Mouse (Mus musculus) gastrocnemius, postnatal 4 days (tissue): Measurements from ENCODE around the gene Gm42420. TPM values are rescaled to one million over a fixed set of nuclear protein-coding genes. Genes with fewer than 3 reads are reported as not detected.

Experiments used
- DNase-seq, 2 experiments: peaks; one replicate each; pipeline ENCODE4 v3.0.0; 2021 to 2022; ENCODE audit warnings: low spot score in 2 of 2, mixed read lengths in 2 of 2
- long read RNA-seq, 2 experiments: library from polyadenylated mRNA; stranded (forward); transcript quantifications; one replicate each; pipeline ENCODE4 v2.0.0; 2021
- total RNA-seq, 2 experiments: library from RNA; stranded (reverse); gene quantifications; 2 replicates each; pipeline ENCODE4 v1.2.3; 2021

Gm42420 gene
- total RNA-seq = not detected
- long read RNA-seq, experiment 1 = 0 reads
- long read RNA-seq, experiment 2 = 0 reads

DNA sequence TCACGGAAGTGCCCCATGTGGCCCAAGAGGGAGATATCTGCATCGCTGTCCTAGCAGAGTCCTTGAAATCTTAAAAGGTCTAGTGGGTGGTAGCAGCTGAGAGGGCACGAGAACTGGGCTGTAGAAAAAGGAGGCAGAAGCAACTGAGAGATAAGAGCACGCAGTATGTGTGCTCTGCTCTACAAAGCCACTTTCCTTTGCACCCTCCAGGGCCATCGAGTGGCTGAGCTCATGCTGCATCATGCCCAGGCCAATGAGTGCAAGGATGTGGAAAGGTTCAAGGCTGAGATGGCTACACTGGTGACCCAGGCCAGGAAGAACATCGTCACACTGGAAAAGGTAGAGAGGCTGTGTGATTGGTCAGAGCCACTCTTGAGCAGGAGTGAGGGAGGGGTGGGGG lies at the start of gene Gm42420:
Gm42420 (plus strand) TSS at position 237 of the 400 bp plus-strand sequence.
- DNase-seq = no peak

DNA sequence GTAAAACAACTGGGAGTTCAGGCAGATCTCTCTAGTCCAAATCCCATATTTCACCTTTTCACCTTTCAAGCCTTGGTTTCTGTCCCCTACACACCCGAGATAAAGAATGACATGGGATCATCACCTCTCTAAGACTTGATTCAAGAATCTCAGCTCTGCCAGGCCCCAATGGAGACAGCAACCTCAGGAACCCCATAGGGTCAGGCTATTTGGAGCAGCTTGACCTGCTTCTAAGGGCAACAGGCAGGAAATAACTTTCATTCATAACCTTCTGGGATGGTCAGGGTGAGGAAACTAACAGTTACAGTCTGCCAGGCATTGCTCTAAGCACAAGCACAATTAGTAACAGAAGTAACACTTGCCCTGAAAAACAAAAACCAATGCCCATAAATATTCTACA lies 48.9 kb upstream of the Gm42420 start:
- DNase-seq = no peak

DNA sequence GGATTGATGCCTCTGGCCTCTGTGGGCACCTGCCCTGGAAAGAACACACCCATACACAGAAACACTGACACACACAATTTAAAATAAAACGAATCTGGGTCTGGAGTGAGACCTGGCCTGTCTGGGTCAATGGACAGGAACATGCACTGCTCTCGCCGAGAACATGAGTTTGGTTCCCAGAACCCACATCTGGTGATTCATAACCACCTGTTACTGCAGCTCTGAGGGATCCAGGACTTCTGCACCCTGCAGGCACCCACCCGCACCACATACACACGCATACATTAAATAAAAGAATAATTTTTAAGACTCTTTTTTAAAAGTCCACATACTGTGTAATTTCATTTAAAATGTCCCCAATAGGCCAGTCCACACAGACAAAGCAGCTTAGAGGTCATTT lies 48.3 kb upstream of the Gm42420 start:
- no peak for DNase-seq

DNA sequence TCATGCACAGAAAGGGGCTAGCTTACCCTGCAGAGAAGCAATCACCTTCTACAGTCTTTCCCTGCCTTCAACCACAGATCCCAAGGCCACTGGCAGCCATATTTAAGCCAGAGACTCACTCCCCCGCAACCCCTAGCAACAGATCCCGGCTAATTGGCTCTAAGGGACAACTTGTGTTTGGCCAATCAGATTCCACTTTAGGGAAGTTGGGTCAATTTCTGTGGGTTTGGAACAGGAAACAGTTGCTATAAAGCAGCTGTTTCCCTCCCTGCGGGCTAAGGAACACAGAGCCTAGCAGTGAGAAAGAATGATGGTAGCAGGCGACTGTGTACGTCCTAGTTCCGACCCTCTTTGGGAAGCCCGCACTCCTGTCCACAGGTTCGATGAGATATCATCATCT lies 47.3 kb upstream of the Gm42420 start:
- no peak for DNase-seq

DNA sequence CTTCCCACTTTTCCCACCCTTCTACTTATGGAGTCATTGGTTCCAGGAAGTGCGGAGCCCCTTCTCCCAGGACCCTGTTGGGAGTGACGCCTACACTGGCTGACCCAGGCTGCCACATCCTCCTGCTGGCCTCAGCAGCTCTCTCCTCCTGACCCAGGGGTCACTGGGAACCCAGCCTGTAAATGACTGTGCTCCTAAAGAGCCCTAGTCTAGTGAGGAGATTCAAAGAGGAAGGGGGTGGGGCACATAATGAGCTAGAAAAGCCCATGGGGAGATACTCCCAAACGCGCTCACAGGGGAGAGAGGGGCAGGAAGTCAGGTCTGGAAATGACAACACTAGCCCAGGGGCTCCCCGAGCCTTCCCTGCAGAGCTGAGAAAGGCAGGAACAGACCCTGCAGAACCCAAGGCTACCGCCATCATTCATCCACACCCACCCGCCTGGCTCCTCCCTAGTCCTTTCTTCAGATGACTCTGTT lies 45.8 kb upstream of the Gm42420 start:
- peak in 1 of 2 experiments; percentile 40 for DNase-seq

DNA sequence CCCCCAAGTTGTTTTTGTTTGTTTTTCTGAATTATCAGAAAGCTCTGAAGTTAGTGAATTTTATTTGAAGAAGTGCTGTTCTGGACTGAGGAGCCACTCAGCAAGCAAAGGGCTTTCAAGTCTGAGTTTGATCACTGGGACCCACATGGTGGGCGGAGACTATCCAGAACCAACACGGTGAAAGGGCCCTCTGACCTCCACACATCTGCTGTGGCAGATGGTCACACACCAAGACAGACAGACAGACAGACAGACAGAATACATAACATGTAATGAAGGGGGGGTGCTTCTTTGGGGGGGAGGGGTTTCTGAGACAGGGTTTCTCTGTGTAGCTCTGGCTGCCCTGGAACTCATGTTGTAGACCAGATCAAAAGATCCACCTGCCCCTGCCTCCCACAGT lies 45.0 kb upstream of the Gm42420 start:
- no peak for DNase-seq

DNA sequence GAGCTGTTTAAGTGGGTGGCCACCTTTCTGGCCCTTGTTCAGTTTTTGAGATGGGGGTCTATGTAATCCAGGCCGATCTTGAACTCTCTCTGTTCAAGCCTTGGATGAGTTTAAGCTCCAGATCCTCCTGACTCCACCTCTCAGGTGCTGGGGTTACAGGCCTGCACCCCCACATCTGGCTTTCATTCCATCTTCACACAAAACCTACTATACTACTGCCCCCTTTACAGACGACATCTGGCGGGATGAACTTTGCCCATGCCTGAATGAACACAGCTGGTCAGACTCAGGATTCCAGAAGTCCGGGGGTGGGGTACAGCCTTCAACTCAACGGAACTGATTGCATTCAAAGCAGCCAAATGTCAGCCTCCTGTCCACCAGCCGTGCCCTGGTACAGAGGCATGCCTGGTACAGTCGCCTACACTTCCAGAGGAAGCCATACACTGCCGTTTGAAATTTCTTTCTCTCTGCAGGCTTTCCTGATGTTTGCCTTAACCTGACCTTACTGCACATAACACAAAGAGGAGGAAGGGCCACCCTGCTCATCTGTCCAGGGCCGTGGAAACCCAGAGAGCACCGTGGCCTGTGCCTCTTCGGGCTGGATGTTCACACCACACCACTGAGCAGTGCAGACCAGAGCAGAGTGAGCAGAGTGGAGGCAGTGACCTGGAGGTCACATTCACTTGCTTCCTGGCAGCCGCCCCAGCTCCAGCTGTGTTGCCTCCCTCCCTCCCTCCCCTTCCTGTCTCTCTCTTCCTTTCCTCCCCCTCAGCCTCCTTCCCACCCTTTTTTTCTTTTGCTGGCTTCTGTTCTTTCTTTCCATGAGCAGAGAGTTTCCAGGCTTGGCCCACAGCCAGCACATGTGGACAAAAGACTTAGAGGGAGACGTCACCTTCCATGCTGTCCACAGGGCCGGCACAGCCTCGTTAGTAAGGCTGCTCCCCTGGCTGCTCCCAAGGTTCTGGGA lies 42.6 kb upstream of the Gm42420 start:
- DNase-seq = peak; percentile 74 to 90

DNA sequence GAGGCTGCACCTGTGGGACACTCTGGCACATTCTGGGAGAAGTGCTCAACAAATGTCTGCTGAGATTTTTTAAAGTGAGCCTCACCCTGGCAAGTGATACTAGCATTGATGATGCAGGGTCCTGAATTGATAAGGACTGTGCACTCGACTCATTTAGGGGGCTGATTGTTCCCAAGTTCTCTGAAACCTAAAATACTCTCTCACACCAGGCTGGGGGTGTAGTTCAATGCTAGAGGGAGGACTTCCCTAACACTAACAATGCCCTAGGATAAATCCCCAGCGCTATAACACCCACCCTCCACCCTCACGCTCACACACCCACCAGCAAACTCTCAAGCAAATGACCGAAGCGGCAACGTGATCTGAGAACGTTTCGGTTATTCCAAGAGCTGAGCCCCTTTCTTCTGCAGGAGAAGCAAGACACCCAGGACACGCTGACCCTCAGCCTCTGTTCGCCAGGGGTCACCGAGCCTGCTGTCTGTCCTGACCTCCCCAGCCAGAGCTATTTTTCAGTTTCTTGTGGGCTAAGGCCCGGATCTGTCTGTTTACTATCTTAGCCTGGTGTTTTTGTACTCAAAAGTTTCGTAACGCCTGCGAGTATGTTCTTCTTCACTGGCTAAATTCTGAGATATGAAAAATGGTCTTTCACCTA lies 41.7 kb upstream of the Gm42420 start:
- no peak for DNase-seq

DNA sequence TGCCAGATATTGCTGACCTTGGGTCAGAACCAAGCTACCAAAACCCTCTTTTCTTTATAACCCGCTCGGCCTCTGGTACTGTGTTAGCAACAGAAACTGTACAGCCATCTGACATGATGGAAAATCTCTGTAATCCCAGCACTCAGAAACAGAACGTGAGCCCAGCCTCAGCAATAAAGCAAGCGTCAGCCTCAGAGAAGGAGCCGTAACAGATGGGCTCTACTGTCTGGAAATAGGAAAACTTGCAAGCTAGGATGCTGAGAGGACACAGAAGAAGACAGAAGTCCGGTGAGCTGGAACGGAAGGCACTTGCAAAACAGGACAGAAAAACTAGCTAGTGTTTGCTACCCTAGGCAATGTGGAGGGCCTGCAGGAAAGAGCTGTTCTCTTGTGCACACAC lies 40.1 kb upstream of the Gm42420 start:
- no peak for DNase-seq

DNA sequence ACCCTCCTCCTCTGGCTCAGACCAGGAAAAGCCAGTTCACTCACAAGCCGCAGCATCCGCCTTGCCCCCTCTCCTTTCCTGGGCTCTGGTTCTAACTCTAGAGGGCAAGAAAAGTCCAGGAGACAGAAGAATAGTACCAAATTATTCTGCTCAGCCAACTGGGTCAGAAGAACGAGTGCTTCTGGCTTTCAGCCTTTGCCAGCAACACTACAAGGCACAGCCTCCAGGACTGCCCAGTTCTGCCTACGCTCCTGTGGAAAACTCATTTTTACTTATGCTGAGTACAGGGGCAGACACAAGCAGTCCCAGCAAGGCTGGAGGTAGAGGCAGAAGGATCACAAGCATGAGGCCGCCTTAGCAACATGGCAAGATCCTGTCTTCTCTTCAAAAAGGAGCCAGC lies 37.5 kb upstream of the Gm42420 start:
- DNase-seq = no peak

DNA sequence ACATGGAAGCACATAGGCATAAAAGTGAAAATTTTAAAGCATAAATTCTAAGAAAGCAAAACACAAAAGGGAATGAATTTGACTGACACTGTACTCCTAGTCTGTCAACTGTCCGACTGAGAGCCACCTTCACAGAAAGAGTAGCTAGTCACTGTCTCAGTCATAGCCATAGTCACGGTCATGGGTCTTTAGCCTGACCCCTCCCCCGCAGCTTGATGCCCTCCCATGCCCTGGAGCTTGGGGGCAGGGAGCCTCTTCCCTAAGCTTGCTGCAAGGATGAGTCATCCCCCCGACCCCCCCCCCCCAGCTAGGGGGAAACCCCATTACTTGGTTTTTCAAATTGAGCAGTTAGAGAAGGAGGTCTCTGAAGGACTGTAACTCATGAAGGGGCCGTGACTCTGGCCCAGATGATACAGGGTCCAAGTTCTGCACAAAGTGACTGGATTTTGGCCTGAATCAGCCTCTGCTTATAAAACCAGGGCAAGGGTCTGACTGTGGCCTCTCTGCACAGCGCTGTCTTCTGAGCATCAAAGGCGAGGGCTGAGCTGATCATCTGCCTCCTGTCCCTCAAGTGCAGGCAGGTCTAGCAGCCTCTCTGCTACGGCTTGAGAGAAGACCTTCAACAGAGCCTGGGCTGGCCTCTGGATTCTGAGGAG lies 33.4 kb upstream of the Gm42420 start:
- no peak for DNase-seq

DNA sequence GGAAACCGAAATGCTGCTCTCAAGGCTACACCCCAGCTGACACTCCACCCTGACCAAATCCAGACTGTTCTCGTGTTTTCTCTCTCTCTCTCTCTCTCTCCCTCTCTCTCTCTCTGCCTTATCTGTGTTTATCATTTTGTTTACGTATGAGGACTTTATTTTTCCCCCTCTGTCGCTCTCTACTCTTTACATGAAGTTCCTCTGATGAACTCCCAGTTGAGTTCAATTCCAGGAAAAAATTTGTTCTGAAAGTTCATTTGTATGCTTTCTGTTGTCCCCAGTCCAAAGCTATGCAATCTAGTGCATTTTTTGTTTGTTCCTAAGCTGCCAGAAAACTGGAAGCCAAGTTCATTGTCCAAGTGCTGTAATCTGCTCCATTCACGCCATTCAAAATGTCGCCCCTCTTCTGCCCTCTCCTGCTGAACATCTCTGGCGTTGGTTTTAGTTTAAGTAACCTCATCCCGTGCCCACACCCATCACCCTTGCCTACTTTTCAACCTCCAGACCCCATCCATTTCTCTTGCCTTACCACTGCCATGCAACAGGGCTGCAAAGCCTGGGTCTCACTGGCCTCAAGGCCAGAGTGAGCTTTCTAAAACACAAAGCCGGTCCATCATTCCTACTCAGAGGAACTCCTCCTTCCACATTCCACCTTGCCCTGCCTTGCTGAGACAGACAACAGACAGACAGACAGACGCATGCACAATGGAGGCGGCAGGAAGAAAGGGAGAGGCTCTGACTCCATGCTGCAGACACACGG lies 30.5 kb upstream of the Gm42420 start:
- DNase-seq = no peak

DNA sequence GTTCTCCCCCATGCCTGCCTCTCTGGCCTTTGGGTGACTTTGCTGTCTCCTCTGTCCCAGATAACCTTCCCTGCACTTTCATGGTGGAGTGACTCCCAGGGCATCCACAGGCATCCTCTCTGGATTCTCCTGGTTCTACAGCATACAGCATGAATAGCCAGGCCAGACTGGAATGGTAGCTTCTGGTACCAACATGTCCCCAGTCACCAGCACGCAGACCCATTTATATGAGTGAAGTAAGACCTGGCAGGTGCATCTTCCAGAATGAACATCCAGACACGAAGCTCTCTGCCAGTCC lies 30.0 kb upstream of the Gm42420 start:
- no peak for DNase-seq

DNA sequence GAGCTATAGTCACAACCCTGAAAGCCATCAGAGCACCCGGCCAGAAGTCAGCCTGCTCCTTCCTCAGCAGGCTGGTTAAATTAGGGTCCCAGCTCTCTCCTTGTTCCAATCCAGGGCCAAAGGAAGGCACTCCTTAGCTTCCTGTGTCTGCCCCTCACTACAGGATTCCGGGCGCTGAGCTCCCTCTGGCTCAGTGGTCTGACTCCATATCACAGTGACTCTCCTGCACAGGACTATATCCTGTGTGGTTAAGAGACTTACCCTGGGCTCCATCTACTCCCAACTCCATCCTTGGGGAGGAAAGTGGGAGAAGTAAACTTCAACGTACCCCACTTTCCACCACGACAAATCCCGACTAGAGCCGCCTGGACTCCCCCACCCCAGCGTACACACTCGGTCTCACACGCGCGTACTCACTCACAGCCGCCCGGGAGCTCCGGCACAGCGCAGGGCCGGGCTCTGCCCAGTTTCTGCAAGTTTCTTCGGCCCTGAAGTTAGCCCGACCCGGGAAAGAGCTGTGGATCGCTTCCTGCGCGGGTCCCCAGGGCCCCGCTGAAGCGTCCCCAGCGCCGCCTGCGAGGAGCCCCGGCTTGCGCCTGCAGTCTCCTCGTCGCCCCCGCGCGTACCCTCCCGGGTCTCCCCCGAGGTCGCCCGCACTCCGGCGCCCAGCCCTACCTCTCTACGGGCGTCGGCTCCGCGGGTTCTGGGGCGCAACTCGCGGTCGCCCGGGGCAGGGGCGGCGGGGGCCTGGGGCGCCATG lies 28.5 kb upstream of the Gm42420 start:
- DNase-seq = peak in 1 of 2 experiments; percentile 58

DNA sequence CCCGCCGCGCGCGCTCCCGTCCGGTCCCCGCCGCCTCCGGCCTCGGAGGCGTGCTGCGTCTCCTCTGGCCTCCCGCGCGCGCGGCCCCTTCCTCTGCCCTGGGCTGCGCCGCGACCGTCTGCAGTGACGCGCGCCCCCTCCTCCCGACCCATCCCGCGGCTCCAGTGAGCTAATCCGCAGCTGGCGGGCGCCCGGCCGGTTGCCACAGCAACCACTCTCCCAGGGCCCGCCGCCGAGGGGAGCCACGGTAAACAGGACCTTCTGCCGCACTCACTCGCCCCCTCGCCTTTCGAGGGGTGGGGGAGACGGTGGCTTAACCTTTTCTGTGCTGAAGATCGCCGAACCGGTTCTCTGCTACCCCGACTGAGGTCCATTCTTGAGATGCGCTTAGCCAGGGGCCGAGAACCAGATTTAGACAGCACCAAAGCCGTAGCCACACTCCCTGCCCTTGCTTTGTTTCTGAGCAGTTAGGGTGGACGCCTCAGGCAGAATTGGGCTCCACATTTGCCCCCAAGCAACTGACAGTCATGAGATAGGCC lies 27.8 kb upstream of the Gm42420 start, which contains the start of gene Dennd2a:
Dennd2a (minus strand) TSS at position 145 of the 539 bp plus-strand sequence.
- DNase-seq = peak; percentile 87 to 89

DNA sequence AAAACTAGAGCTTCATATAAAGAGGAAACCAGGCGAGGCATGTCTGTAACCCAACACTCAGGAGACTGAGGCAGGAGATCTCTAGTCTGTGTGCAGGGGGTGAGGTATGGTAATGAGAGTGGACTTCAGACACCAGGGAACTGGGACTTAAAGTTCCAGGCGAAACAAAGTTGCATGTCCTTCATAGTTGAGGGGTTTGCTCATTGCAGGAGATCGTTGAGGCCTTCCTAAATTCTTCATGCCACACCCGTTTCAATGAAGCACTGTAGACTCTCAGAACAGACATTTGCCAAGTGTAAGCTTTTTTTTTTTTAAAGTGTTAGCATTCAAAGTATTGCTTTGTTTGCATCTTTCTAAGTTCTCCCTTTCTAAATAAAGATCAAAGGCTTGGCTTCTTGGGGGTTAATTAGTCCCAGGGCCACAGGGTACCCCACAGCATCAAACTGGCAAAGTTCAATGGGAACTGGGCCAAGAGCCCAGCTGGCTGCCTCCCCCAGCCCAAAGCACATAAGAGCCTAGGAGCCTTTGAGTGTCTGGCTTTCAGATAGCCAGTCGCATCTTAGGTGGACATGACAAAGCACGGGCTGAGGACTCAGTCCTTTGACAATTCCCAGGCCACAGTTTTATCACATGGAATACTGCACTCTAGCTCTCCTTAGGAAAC lies 26.1 kb upstream of the Gm42420 start:
- no peak for DNase-seq

DNA sequence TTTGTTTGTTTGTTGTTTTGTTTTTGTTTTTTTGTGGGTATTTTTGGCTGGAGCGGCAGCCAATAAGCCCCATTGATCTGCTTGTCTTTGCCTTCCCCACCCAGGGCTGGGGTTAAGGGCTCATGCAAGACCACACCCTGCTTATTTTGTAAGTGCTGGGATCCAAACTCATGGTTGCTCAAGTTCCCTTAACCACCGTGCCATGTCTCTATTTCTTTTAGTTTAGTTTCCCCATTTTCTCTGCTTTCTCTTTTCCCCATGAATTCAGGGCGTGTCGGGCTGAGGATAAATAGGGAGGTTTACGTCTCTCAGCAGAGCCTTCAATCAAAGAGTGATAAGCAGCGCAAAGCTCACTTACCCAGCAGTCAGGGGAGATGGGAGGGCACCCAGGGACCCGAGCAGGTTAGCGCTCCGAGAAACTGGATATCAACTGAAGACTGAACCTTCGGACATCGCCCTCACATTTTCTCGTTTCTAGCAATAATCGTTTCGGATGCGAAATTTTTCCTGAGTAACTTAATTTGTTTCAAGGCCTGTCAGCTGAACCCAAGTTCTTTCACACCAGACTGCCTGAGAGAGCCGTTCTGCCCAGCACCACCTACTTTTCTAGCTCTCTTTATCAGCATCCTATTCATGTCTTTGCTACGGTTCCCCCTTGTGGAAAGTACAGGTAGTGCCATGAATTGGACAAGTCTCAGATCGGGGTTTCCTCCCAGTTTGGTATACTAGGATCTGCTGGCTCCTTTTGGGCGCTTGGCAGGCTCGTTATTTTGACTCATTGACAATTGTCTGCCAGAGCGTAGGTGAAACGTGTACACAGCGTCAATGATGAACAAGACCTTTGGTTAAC lies 23.2 kb upstream of the Gm42420 start:
- peak in 1 of 2 experiments; percentile 67 for DNase-seq

DNA sequence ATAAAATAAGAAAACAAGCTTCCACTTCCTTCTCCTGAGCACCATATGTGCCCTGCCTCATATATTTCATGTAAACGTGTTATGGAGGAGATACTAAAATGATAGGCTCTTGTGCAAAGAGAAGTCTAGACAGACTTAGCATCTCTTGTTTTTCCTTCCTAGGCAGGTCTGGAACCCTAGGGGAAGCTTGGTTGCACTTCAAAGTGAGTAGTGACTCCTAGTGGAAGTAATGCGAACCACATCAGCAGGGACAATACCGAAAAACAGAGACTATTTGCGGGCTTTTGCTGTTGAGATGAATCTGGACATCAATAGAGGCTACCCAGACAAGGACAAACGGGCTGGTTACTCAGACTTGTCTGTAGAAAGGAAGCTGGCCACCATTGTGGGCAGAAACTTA lies 18.0 kb upstream of the Gm42420 start:
- DNase-seq = no peak

DNA sequence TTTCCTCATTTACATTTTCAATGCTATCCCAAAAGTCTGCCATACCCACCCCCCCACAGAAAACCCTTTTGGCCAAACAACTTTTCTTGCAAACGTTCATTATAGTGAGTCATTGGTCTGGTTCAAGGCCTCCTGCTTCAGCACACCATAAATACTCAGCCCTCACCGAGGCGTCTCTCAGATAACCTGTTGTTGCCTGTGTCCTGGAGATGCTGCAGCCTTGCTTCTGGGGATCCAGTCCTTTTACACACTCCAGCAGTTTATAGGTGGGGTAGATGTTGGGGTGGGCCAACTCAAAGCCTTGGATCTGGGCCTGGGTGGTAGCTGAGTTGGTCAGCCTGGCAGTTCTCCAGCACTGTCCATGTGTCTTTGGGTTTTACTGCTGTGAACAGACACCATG lies 15.1 kb upstream of the Gm42420 start:
- DNase-seq = no peak
